Mouse (Mus musculus): ENCODE data around the gene Lep. TPM values are rescaled to one million over a fixed set of nuclear protein-coding genes. Genes with fewer than 3 reads are reported as not detected.

The Lep gene
- polyA plus RNA-seq, 1 experiment from 2014 or later, result not detected

DNA sequence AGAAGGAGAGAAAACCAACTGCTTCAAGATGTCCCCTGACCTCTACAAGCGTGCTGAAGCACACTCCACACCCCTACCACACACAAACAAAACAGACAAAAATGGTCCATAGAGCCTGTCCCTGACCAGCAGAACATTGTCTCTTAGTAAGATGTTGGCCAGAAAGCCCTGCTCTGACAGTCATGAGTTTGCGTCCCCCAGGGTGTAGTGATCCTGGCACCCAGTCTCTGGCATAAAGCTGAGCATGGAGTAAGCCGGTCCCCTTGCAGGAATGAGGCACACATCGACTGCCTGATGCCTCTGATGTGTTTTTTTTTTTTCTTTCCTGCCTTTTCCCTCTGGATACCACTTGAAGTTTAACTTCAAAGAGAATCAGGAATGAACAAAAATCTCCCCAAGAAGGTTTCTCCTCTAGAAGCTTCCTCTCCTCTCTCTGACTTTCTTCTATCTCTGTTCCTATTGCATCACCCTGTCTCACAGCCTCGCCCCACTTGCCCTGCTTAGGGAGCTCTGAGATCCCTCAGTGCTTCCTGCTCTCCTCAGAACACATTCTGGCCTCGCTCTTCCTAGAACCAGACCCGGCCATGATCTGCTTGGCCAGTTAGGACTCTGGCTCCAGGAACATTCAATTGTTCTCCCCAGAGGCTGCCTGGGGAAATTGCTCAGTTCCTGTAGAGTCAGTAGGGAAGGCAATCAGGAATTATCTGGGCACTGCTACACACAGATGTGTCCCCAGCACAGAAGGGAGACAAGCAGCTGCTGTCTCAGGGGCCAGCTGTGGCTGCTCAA, 28.1 kb downstream of the Lep start:
- Histone ChIP-seq H3K9ac (no peak overlapping the region), H3K9me3 (replicated peaks) (peaks cover 6% of the 10 kb centered on the region; the same call in 1 of the 2 replicates), H3K27ac (replicated peaks) (no peak overlapping the region), H3K4me2 (replicated peaks) (no peak overlapping the region), H3K4me3 (replicated peaks) (no peak overlapping the region), H3K4me1 (no peaks in the 10 kb centered on the region), H3K27me3 (no peaks in the 10 kb centered on the region), H3K36me3 (no peaks in the 10 kb centered on the region)
- no peak for ATAC-seq (ENCODE audit: insufficient number of reproducible peaks, low FRiP score, low TSS enrichment, low read depth)
- 58% methylated on average over 7 of the region's 7 CpGs for WGBS

DNA sequence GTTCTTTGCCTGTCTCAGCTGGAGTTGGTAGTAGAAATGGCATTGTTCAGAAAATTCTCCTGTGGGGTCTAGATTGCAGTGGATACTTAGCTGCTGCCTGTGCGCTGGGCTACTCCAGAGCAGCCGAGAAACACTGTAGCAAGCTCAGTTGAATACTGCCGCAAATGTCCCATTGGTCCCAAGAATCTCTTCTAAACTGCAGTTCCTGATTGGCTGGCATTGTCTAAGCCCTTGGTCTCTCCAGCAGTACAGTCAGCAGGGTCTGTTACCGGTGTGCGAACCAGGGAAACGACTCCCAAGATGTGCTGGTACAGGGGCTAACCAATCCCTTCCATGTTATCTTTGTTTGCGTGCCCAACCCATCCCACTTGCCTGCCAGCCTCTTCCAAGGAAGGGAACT, 32.2 kb downstream of the Lep start:
- Histone ChIP-seq H3K4me1 (no peaks in the 10 kb centered on the region), H3K9ac (no peak overlapping the region), H3K9me3 (replicated peaks) (peaks cover 6% of the 10 kb centered on the region; the same call in 1 of the 2 replicates), H3K27ac (replicated peaks) (no peak overlapping the region), H3K4me2 (replicated peaks) (no peak overlapping the region), H3K27me3 (no peaks in the 10 kb centered on the region), H3K4me3 (replicated peaks) (no peak overlapping the region), H3K36me3 (no peaks in the 10 kb centered on the region)
- ATAC-seq (ENCODE audit: insufficient number of reproducible peaks, low FRiP score, low TSS enrichment, low read depth), result no peak
- 82% methylated on average over 7 of the region's 7 CpGs for WGBS

DNA sequence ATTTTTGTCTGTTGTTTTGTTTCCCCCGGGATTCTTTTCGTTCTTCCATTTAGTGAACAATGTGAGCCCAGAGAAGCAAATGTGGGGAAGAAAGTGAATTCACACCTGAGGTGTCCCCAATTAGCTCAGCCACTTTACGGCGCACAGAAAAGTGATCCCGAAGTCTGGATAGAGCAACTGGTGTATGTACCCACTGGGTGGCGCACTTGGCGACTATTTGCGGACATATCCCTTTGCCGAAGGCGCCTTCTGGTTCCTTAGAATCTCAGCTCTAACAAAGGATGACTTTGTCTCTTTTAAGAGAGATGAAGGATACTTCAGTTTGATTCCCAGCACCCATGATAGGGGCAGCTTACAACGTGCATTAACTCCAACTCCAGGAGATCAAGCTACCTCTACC, 32.9 kb downstream of the Lep start:
- Histone ChIP-seq H3K4me1 (no peaks in the 10 kb centered on the region), H3K4me3 (replicated peaks) (no peak overlapping the region), H3K27me3 (no peaks in the 10 kb centered on the region), H3K4me2 (replicated peaks) (no peak overlapping the region), H3K36me3 (no peaks in the 10 kb centered on the region), H3K27ac (replicated peaks) (no peak overlapping the region), H3K9me3 (replicated peaks) (peaks cover 6% of the 10 kb centered on the region; the same call in 1 of the 2 replicates), H3K9ac (no peak overlapping the region)
- no peak for ATAC-seq (ENCODE audit: insufficient number of reproducible peaks, low FRiP score, low TSS enrichment, low read depth)
- 64% methylated on average over 11 of the region's 11 CpGs for WGBS

DNA sequence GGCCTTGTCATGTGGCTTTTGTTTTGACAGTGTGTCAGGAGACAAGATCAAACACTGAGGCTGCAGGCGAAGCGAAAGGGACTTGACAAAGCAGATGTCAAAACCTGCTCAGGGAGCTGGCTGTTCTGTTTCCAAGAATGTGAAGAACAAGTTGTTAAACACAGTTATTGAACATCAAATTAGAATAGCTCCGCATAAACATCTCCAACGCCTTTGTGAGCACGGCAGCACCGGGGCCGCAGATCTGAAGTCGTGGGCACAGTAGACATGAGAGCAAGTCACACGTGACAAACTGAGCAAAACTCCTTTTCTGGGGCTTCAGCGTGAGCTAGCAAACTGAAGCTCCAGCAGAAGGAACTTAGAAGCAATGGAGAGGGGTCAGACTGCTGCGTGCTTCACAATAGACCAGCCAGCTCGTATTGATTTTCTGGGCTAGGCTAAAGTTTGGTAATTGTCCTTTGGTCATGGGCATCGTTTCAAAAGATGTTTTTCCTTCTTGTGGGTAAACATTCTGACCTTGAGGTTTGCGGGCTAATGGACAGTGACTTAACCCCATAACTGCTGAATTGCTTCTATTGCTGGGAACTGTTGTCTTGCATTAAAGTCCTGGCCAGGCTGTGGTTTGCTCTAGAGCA, 39.6 kb downstream of the Lep start:
- H3K4me1 ChIP-seq, result 0 out of 2 replicates have a peak, but pooled peaks cover 5% of the 10 kb centered on the region
- no peak overlapping the region for H3K4me3 ChIP-seq (replicated peaks)
- no peak overlapping the region for H3K9ac ChIP-seq
- WGBS, result 44% methylated on average over 14 of the region's 14 CpGs
- H3K4me2 ChIP-seq (replicated peaks), result no peak overlapping the region
- H3K9me3 ChIP-seq (replicated peaks), result no peaks in the 10 kb centered on the region
- H3K27ac ChIP-seq (replicated peaks), result no peak overlapping the region
- no peaks in the 10 kb centered on the region for H3K27me3 ChIP-seq
- ATAC-seq (ENCODE audit: insufficient number of reproducible peaks, low FRiP score, low TSS enrichment, low read depth), result no peak
- no peaks in the 10 kb centered on the region for H3K36me3 ChIP-seq

DNA sequence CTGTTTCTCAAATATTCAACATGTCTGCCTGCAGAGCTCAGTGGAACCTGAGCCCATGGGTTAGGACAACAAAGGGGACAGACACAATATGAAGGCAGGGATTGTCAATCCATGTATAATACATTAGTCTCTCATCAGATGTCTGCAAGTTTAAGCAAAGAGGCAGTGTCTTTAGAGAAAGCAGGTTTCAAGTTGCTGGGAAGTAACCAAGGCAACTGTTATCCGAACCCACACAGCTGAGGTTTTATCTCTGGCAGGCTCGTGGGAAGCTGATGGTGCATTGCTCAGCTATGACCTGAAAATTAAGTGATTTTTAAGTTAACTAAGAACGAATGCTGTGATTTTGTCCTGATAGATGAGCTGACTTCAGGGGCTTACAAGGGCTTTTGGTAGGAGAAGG, 40.4 kb downstream of the Lep start:
- H3K27ac ChIP-seq (replicated peaks), result no peak overlapping the region
- no peak overlapping the region for H3K9ac ChIP-seq
- H3K4me2 ChIP-seq (replicated peaks), result no peak overlapping the region
- WGBS, result 24% methylated on average over 3 of the region's 3 CpGs
- no peaks in the 10 kb centered on the region for H3K27me3 ChIP-seq
- 0 out of 2 replicates have a peak, but pooled peaks cover 5% of the 10 kb centered on the region for H3K4me1 ChIP-seq
- no peak overlapping the region for H3K4me3 ChIP-seq (replicated peaks)
- no peaks in the 10 kb centered on the region for H3K9me3 ChIP-seq (replicated peaks)
- H3K36me3 ChIP-seq, result no peaks in the 10 kb centered on the region
- no peak for ATAC-seq (ENCODE audit: insufficient number of reproducible peaks, low FRiP score, low TSS enrichment, low read depth)

DNA sequence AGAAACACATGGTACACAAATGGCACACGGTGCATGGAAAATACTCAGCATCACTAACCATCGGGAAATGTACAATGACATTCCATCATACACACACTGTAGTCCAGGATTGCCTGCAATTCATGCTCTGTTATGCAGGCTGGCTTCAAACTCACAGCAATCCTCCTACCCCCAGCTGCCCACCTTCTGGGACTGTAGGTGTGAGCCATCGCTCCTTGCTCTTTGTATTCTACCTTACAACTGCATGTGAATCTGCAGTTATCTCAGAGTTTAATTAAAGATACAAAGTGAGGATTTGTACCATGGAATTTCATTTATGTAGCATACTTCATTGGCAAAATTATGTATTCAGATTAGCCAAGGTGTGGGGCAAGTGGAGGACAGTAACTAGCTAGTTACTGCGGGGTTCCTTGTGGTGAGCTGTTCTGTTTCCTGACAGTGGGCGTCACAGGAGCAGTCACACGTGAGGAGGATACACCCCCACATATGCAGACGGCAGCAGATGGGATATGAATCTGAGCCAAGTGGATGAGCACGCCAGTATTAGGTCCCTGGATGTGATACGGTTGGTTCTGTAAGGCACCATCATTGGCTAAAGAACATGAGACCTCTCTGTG, 41.3 kb downstream of the Lep start:
- H3K27me3 ChIP-seq, result no peaks in the 10 kb centered on the region
- 77% methylated on average over 9 of the region's 9 CpGs for WGBS
- H3K9ac ChIP-seq, result no peak overlapping the region

DNA sequence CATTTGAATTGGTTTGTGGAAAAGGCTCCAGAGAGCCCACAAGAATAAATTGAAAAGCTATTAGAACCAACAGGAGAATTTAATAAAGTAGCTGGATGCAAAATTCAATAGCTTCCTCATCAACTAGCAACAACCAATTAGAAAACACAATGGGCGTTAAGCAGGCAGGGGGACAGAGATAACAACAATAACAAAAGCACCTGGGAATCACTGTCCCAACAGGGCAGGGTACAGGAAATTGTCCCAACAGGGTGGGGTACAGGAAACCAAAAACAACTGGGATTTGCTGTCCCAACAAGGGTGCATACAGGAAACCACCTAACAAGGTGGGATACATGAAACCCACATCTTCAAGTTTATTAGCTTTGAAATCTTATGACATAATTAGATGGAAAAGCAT, 48.4 kb downstream of the Lep start:
- Histone ChIP-seq H3K36me3 (no peaks in the 10 kb centered on the region), H3K4me3 (replicated peaks) (no peak overlapping the region), H3K9ac (no peak overlapping the region), H3K4me2 (replicated peaks) (no peak overlapping the region), H3K27ac (replicated peaks) (no peak overlapping the region), H3K4me1 (no peaks in the 10 kb centered on the region), H3K27me3 (no peaks in the 10 kb centered on the region), H3K9me3 (replicated peaks) (no peaks in the 10 kb centered on the region)
- 68% methylated on average over 1 of the region's 1 CpGs for WGBS
- ATAC-seq (ENCODE audit: insufficient number of reproducible peaks, low FRiP score, low TSS enrichment, low read depth), result no peak

More for the DNA sequence above, 41.3 kb downstream of the Lep start:
- no peaks in the 10 kb centered on the region for H3K36me3 ChIP-seq
- H3K4me2 ChIP-seq (replicated peaks), result no peak overlapping the region
- no peaks in the 10 kb centered on the region for H3K9me3 ChIP-seq (replicated peaks)
- 0 out of 2 replicates have a peak, but pooled peaks cover 5% of the 10 kb centered on the region for H3K4me1 ChIP-seq
- no peak overlapping the region for H3K4me3 ChIP-seq (replicated peaks)
- no peak overlapping the region for H3K27ac ChIP-seq (replicated peaks)
- no peak for ATAC-seq (ENCODE audit: insufficient number of reproducible peaks, low FRiP score, low TSS enrichment, low read depth)

DNA sequence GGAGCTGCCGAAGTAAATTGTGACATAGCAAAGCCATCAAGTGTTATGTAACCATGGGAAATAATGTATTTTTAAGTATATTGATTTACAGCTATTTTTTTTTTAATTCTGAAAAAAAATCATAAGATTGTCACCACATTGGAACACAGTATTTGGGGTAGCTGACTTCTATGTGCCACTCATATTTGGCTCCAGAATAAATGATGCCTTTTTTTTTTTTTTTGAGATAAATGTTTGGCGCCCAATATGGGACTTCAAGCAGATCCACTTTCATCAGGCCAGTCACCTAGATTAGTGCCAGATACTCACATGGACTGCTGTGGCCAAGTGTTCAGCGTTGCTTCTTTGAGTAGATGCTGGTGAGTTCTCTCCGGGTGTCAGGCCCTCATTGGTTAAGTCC, 51.5 kb downstream of the Lep start:
- Histone ChIP-seq H3K27ac (replicated peaks) (no peak overlapping the region), H3K4me2 (replicated peaks) (no peak overlapping the region), H3K4me3 (replicated peaks) (no peak overlapping the region), H3K4me1 (no peaks in the 10 kb centered on the region), H3K9ac (no peak overlapping the region), H3K27me3 (no peaks in the 10 kb centered on the region), H3K9me3 (replicated peaks) (no peaks in the 10 kb centered on the region), H3K36me3 (no peaks in the 10 kb centered on the region)
- WGBS, result 94% methylated on average over 4 of the region's 4 CpGs
- ATAC-seq (ENCODE audit: insufficient number of reproducible peaks, low FRiP score, low TSS enrichment, low read depth), result no peak

DNA sequence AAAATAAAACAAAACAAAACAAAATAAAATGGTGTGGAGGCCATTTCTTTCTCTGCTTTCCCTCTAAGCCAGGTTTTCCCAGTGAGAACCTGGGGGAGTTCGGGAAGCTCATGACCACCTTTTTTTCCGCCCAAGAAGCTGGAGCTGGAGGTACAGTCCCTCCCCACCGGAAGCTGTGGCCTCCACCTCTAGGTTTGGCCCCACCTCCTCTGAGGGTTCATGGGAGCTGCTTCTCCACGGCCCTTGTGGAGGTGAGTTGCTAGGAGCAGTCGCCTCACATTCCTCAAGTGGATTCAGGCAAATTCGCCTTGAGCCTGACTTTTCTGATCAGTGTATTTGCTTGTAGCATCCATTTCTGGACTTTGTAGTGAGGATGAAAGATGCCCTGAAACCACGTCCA, 55.7 kb downstream of the Lep start:
- H3K4me2 ChIP-seq (replicated peaks), result no peak overlapping the region

DNA sequence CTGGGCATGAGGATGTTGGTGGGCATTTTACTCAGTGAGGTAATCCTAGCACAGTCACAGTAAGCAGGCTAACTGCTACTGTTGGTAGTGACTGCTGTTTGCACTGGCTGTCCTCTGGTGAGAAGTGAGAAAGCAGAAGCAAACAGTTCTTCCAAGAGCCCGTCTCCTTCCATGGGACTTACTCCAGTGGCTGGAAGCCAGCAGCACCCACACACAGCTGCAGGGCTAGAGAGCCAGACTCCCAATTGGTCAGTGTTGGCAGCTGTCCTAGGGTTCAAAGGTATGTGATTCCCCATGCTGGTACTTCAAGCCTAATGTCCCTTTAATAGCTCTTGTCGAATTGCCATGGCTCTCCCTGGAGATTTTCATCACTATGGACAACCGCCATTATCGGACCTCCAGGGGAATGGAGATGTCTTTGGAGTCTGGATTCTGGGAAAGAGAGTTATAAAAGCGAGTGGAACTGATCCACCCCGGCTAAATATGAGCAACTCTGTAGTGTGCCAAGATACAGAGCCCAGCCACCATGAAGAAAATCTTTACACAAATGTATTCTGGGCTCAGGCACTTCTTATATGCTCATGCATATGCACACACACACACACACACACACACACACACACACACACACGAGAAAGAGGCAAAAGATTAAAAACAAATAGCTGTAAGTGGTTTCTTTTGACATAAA, 57.5 kb downstream of the Lep start:
- no peak overlapping the region for H3K4me3 ChIP-seq (replicated peaks)
- no peak overlapping the region for H3K9ac ChIP-seq
- no peak overlapping the region for H3K4me2 ChIP-seq (replicated peaks)
- no peaks in the 10 kb centered on the region for H3K36me3 ChIP-seq
- ATAC-seq (ENCODE audit: insufficient number of reproducible peaks, low FRiP score, low TSS enrichment, low read depth), result no peak; the same call in 1 of the 2 replicates
- WGBS, result 43% methylated on average over 7 of the region's 7 CpGs
- no peaks in the 10 kb centered on the region for H3K27me3 ChIP-seq
- H3K27ac ChIP-seq (replicated peaks), result peak overlapping the region; percentile 51; the same call in 1 of the 2 replicates
- peaks cover 9% of the 10 kb centered on the region for H3K4me1 ChIP-seq
- H3K9me3 ChIP-seq (replicated peaks), result no peaks in the 10 kb centered on the region

More for the DNA sequence above, 55.7 kb downstream of the Lep start:
- H3K9me3 ChIP-seq (replicated peaks), result no peaks in the 10 kb centered on the region
- no peaks in the 10 kb centered on the region for H3K36me3 ChIP-seq
- ATAC-seq (ENCODE audit: insufficient number of reproducible peaks, low FRiP score, low TSS enrichment, low read depth), result no peak
- no peaks in the 10 kb centered on the region for H3K27me3 ChIP-seq
- H3K9ac ChIP-seq, result no peak overlapping the region
- no peak overlapping the region for H3K27ac ChIP-seq (replicated peaks)
- no peak overlapping the region for H3K4me3 ChIP-seq (replicated peaks)
- 70% methylated on average over 7 of the region's 7 CpGs for WGBS
- H3K4me1 ChIP-seq, result peaks cover 9% of the 10 kb centered on the region

DNA sequence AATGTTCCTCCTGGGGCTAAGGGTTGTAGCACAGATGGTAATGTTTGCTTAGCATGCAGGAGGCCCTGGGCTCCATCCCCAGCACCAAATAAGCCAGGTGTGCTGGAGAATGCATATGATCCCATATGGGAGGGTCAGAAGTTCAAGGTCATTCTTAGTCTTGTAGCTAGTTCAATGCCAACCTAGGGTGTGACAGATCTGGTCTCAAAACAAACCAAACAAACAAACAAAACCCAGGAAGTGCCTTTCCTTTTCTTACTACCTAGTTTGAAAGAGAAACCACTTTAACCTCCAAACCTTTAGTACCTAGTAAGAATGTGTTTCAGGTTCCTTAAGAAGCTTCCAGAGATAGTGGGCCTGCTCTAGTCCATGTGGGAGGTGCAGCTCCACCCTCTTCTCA, 58.2 kb downstream of the Lep start:
- Histone ChIP-seq H3K9ac (no peak overlapping the region), H3K9me3 (replicated peaks) (no peaks in the 10 kb centered on the region), H3K27me3 (no peaks in the 10 kb centered on the region), H3K4me1 (peaks cover 9% of the 10 kb centered on the region), H3K36me3 (no peaks in the 10 kb centered on the region), H3K4me2 (replicated peaks) (no peak overlapping the region), H3K4me3 (replicated peaks) (no peak overlapping the region), H3K27ac (replicated peaks) (no peak overlapping the region)
- no peak for ATAC-seq (ENCODE audit: insufficient number of reproducible peaks, low FRiP score, low TSS enrichment, low read depth)
